Mouse (Mus musculus) adrenal gland, postnatal 4 days (tissue): Measurements from ENCODE around the gene Cxcl14. TPM values are rescaled to one million over a fixed set of nuclear protein-coding genes. Genes with fewer than 3 reads are reported as not detected.

Source experiments
- DNase-seq, 2 experiments: peaks; one replicate each; pipeline ENCODE4 v3.0.0; 2021 to 2022; ENCODE audit warnings: low spot score in 2 of 2, mixed read lengths in 2 of 2
- total RNA-seq, 2 experiments: library from RNA; stranded (reverse); gene quantifications; 2 replicates each; pipeline ENCODE4 v1.2.3; 2021

Cxcl14 gene
- total RNA-seq, 2 experiments from 2014 or later = 28.0 to 30.1 TPM

DNA sequence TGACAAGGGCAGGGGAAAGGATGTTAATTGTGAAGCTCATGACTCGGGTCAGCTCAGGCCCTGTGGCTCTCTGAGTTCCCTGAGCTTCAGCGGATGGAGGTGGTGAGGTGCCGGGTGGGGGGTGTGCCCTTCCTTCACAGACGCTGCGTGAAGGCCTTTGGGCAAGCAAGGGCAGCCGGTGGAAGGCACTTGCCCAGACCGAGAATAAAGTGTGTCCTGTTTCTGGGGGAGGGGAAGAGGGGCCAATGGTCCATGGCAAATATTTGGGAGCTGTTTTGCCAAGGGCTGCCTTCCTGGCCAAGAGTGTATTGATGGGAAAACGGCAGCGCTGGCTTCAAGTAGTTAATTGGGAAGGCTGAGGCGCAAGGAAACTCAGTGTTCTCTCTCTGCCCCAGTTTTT, 1.4 kb downstream of the Cxcl14 start:
- DNase-seq = no peak

DNA sequence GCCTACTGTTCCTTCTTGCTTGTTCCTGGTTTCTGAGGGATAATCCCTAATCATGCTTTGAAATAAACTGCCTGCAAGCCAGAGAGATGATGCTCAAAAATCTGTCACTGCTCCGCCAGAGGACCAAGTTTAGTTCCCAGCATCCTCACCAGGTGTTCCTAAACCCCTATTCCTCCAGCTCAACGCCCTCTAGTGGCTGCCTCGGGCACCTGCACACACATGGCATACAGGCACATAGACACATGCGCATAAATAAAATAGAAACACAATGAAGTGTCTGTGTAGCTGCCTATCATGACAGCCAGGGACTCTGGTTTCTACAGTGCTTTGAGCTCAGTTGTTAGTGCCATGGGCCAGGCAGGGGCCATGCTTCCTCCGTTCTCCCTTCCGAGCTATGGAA, 6.4 kb downstream of the Cxcl14 start:
- DNase-seq = no peak

DNA sequence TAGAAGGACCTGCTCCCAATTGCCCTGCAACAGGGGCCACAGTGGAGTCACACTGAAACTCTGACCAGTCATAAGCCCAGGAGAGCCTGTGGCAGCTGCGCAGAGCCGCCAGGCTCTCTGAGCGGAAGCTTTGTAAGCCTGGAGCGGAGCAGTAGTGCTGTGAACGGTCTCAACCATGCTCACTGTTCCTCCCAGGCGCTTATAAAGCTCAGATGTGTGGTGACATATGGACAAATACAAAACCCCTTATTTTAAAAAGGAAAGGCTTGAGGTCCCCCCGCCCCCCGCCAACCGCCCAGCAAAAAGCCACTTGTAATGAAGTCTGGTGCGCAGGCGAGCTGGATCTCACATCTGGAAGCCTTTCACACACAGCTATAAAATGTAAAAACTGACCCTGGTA, 7.1 kb downstream of the Cxcl14 start:
- no peak for DNase-seq

- DNase-seq = no peak
These were observed 7.8 kb downstream of the Cxcl14 start for GRCm38 (mm10) chr13:56288601-56289000.

DNA sequence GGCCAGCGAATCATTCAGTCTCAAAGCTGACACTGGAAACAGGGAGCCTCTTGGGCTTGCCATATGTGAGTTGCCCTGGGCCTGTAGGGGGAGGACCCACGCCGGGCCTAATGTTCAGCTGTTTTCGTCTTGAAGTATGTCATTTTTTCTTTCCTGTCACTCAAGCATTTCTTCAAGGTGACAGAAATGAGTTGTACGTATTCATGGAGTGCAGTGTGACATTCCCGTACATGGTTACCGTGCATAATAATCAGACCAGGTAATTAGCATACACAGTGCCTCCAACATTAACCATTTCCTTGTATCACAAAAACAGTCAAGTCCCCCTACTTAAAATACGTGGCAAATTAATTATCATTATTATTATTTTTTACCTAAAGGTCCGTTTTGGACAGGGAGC, 9.3 kb downstream of the Cxcl14 start:
- DNase-seq = no peak

DNA sequence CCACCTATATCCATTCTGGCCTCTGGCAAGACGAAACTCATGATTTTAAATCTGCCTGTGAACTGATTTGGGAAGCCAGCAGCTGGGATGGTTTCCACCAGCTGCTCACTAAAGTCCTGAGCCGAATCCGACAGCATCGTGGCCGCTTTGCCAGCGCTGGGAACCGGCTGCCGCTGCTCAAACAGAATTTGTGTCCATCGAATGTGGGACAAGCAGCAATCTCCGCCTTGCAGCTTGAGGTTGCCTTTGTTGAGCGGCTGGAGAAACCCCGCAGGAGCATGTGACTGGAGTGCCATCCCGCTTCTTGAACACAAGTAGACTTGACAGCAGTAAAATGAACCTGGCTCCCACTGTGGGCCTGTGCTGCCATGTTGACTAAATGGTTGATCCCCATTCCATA, 13.0 kb downstream of the Cxcl14 start:
- no peak for DNase-seq

GRCm38 (mm10) chr13:56280356-56280755, 16.0 kb downstream of the Cxcl14 start:
- no peak for DNase-seq

DNA sequence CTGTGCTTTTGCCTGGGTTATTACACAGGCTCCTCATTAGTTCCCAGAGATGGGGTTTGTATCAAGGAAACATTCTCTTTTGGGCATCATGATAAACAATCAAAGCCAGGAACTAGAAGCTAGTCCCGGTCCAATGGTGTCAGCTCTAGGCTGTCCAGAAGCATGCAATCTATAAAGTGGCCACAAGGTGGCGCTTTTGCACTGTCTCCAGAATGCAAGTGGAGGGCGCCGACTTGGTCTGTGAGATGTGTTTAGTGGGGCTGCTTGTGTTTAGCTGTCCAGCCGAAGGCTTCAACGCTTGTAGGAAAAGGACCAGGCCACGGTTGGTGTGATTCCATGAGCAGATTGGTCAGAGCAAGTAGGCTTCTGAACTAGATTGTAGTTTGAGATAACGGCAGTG, 16.9 kb downstream of the Cxcl14 start:
- peak; percentile 63 to 71 for DNase-seq

GRCm38 (mm10) chr13:56275171-56275570, 21.2 kb downstream of the Cxcl14 start:
- DNase-seq = no peak

GRCm38 (mm10) chr13:56270124-56270523, 26.2 kb downstream of the Cxcl14 start:
- DNase-seq = no peak

DNA sequence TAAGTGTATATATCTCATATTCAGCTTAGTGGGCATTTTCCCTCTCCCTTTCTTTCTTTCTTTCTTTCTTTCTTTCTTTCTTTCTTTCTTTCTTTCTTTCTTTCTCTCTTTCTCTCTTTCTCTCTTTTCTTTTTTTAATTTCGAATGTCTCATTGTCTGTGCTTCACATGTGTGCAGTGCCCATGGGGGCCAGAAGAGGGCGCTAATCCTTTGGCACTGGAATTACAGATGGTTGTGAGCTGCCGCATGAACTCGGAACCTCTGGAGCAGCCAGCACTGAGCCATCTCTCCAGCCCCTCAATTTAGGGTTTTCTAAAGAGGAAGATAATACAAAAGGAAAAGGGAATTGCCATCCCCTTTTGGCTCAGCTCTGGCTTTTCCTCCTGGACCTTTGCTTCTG, 29.0 kb downstream of the Cxcl14 start:
- no peak for DNase-seq

DNA sequence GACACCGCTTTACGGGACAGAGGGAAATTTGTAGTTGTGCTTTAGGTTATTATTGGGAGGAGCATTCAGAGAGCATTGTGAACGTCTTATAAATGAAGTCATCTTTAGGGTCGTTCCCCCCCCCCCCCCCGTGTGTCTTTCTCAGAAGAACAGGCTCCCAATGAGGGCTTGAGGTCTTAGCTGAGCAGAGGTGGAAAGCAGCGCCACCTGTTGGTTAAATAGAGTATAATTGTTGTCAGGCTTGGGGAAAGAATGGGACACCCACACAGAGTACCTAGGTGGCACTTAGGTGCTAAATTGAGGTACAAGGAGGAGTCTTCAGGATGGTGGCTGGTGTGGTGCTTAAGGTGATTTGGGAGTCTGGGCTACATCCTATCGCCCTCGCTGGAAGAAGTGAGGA, 29.9 kb downstream of the Cxcl14 start:
- no peak for DNase-seq

- DNase-seq = no peak
These were observed 30.7 kb downstream of the Cxcl14 start for GRCm38 (mm10) chr13:56265661-56266060.

GRCm38 (mm10) chr13:56262269-56262668, 34.1 kb downstream of the Cxcl14 start:
- DNase-seq = no peak

GRCm38 (mm10) chr13:56260344-56260780, 36.0 kb downstream of the Cxcl14 start:
- DNase-seq = no peak

GRCm38 (mm10) chr13:56259926-56260250, 36.5 kb downstream of the Cxcl14 start:
- DNase-seq = no peak

GRCm38 (mm10) chr13:56259021-56259925, 37.1 kb downstream of the Cxcl14 start:
- DNase-seq = no peak

- no peak for DNase-seq
These were observed 37.9 kb downstream of the Cxcl14 start for GRCm38 (mm10) chr13:56258196-56259020.

- no peak for DNase-seq
These were observed 38.7 kb downstream of the Cxcl14 start for GRCm38 (mm10) chr13:56257469-56258153.

DNA sequence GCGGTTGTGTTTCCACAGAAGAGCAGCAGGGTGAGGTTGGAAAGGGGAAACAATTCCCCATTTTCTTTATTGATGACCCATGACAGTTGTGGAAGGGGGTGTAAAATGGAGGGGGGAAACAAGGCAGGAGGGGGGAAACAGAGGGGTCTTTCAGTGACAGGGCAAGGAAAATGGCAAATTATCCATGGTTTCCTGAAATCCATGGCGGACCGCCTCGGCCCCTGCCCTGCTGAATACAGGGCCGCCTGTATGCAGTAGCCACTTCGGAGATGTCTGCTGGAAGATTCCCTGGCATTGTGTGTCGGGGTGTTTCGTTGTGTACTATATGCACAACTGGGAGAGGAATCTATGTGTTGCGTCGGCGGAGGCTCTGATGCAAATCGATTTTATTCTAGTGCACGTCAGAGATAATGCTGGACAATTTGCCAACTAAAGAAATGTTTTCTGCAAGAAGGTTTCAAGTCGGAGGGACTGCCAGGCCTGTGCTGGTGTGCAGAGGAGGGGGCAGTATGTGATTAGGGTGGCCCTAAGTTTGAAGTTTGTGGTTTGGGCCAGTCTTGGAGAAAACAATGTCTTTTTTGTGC, 39.5 kb downstream of the Cxcl14 start:
- DNase-seq = no peak

DNA sequence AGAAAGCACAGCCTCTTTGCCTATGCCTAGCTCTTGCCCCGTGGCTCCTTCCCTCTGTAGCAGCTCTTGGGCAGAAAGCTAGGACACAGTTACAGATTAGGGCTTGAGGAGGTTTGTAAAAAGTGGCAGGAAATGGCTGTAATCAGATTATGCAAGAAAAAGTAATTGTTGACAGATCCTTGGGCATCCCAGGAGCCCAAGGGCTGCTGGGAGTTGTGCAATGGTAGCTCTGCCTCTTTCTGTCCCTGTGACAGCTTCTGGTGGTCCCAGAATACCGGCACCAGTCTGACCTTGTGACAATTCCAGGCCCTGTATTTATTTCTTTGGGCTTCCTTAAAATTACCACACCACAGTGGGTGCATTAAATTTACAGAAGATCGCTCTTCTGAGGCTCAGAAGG, 43.0 kb downstream of the Cxcl14 start:
- DNase-seq = no peak
